Mouse (Mus musculus) liver, adult 2 months (tissue): ENCODE data around the gene Pias1.

Source experiments
- CTCF ChIP-seq: fragments of 200-500 bp; IDR thresholded peaks from 2 replicates; pipeline ENCODE4 v1.5.1; 2011; ENCODE audit warnings: low read depth, low read length, control low read depth
- POLR2A ChIP-seq: fragments of 200-500 bp; IDR thresholded peaks from 2 replicates; pipeline ENCODE4 v1.6.1; 2011; ENCODE audit warnings: low read length, control low read depth; ENCODE audit not compliant: insufficient read depth; ENCODE audit errors: extremely low read depth

DNA sequence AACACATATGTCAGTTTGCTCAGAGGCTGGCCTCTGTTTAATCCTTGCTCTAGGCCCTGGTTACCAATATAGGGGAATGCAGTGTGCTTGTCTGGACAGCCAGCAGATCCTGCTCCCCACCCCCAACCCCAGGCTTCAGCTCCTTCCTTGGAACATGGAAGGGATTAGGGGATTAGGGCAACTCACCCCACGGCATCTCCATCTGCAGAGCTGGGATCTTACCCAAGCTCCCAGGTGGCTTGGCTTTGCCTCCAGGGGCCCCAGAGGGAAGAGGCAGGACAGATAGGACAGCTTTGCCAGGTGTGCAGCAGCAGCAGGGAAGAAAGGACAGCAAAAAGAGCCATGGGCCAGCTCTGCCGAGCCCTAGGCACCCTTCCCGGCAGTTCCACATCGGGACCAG is 126.9 kb downstream of the Pias1 start:
- TF ChIP-seq CTCF (no peak), POLR2A (no peak)
